Mouse (Mus musculus) yolk sac, embryonic 10.5 days (tissue): Measurements from ENCODE around the gene Ly6g5b.
A peak's percentile ranks its signal among the peaks of the same experiment; 100 is the strongest.

Experiments used
- DNase-seq: peaks from one replicate; pipeline ENCODE4 v3.0.0-alpha.2; 2017; ENCODE audit warnings: low spot score

The Ly6g5b gene

GRCm38 (mm10) chr17:35115046-35116019 is at the start of gene Ly6g5b:
TSS of gene Ly6g5b (minus strand) at chr17:35115428.
- DNase-seq, result no peak

- peak; percentile 32 for DNase-seq
These were observed 49.0 kb upstream of the Ly6g5b start for GRCm38 (mm10) chr17:35164218-35164567.

- no peak for DNase-seq
These were observed 48.3 kb upstream of the Ly6g5b start for GRCm38 (mm10) chr17:35163326-35164081.

GRCm38 (mm10) chr17:35162730-35163129 is 47.5 kb upstream of the Ly6g5b start:
- DNase-seq, result no peak

- DNase-seq, result no peak
These were observed 46.9 kb upstream of the Ly6g5b start for GRCm38 (mm10) chr17:35162121-35162520.

GRCm38 (mm10) chr17:35161421-35161820 is 46.2 kb upstream of the Ly6g5b start:
- no peak for DNase-seq

- no peak for DNase-seq
These were observed 44.4 kb upstream of the Ly6g5b start for GRCm38 (mm10) chr17:35159638-35160037.

- no peak for DNase-seq
These were observed 43.8 kb upstream of the Ly6g5b start for GRCm38 (mm10) chr17:35158850-35159593.

- DNase-seq, result peak; percentile 32
These were observed 42.5 kb upstream of the Ly6g5b start for GRCm38 (mm10) chr17:35157661-35158175.

GRCm38 (mm10) chr17:35157254-35157653 is 42.0 kb upstream of the Ly6g5b start:
- no peak for DNase-seq

GRCm38 (mm10) chr17:35156461-35157200 is 41.4 kb upstream of the Ly6g5b start:
- DNase-seq, result no peak

- no peak for DNase-seq
These were observed 40.2 kb upstream of the Ly6g5b start for GRCm38 (mm10) chr17:35155451-35155850.

GRCm38 (mm10) chr17:35154616-35155015 is 39.4 kb upstream of the Ly6g5b start:
- no peak for DNase-seq

GRCm38 (mm10) chr17:35153931-35154330 is 38.7 kb upstream of the Ly6g5b start:
- DNase-seq, result no peak

- DNase-seq, result no peak
These were observed 37.8 kb upstream of the Ly6g5b start for GRCm38 (mm10) chr17:35153077-35153476.

GRCm38 (mm10) chr17:35152121-35152520 is 36.9 kb upstream of the Ly6g5b start:
- DNase-seq, result no peak

- DNase-seq, result no peak
These were observed 32.9 kb upstream of the Ly6g5b start for GRCm38 (mm10) chr17:35147922-35148639.

GRCm38 (mm10) chr17:35147348-35147747 is 32.1 kb upstream of the Ly6g5b start:
- no peak for DNase-seq

- no peak for DNase-seq
These were observed 30.9 kb upstream of the Ly6g5b start for GRCm38 (mm10) chr17:35146139-35146538.

GRCm38 (mm10) chr17:35141971-35142370 is 26.7 kb upstream of the Ly6g5b start:
- no peak for DNase-seq
